Comparison of ENCODE assay signal across 8 mouse cellular contexts in the genomic region with DNA sequence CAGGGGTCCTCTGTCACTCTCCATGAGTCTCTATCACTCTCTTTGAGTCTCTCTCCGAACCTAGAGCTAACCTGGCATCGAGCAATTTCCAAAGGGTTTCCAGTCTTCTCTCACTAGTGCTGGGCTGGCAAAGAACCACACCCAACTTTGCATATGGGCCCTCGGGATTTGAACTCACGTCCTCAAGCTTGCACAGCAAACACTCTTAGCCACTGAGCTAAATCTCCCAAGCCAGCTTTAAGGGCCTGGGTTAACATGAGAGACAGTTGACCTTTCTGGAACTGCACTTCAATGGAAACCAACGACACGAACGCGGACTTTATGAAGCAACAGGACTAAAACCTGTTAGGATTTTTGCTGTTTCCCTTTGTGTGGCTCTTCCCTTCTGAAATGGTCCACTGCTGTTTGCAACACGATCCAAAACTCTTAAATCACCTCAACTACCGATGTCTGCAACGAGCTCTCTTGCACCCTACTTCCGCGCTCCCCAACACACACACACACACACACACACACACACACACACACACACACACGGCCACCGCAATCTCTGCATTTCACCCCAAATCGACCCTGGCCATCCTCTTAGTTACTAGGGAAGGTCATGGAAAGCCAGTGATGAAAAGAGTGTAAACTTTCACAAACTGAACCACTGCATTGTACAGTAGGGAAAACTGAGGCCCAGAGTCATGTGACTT. TPM values are rescaled to one million over a fixed set of nuclear protein-coding genes. Genes with fewer than 3 reads are reported as not detected.
A peak's percentile ranks its signal among the peaks of the same experiment; 100 is the strongest.
DNase-seq lines count a peak whose midpoint lies in the region; ATAC-seq and TF ChIP-seq lines count a peak whose summit lies in the region.

No protein-coding gene starts in this region.

- peaks cover 6% of the 10 kb centered on the region; the same call in 1 of the 2 replicates for H3K27me3 ChIP-seq in neural tube, embryonic 11.5 days (ENCODE audit: control insufficient read depth, insufficient read depth, low read length)
- peaks cover 9% of the 10 kb centered on the region; the same call in 1 of the 2 replicates for H3K27me3 ChIP-seq in forebrain, postnatal 0 days (ENCODE audit: insufficient read depth, low read length)
- no peaks in the 10 kb centered on the region for H3K27me3 ChIP-seq in limb, embryonic 15.5 days
- no peaks in the 10 kb centered on the region for H3K27me3 ChIP-seq in stomach, embryonic 14.5 days (ENCODE audit: control insufficient read depth, insufficient read depth, low read length)

- 85% methylated on average over 16 of the region's 16 CpGs for WGBS in neural tube, embryonic 11.5 days
- WGBS in forebrain, postnatal 0 days, result 86% methylated on average over 16 of the region's 16 CpGs
- WGBS in limb, embryonic 15.5 days, result 49% methylated on average over 16 of the region's 16 CpGs
- 69% methylated on average over 16 of the region's 16 CpGs for WGBS in stomach, embryonic 14.5 days

- H3K4me3 ChIP-seq in neural tube, embryonic 11.5 days (ENCODE audit: low read depth, low read length), result peak overlapping the region; percentile 73; the same call in 1 of the 2 replicates
- H3K4me3 ChIP-seq in forebrain, postnatal 0 days (ENCODE audit: low read depth, low read length), result peak overlapping the region; percentile 54; the same call in 1 of the 2 replicates
- H3K4me3 ChIP-seq in limb, embryonic 15.5 days, result peak overlapping the region; percentile 81
- peak overlapping the region; percentile 87 for H3K4me3 ChIP-seq in stomach, embryonic 14.5 days (ENCODE audit: low read depth, low read length)

- H3K9me3 ChIP-seq in neural tube, embryonic 11.5 days (ENCODE audit: control insufficient read depth, low read length), result no peaks in the 10 kb centered on the region
- no peaks in the 10 kb centered on the region for H3K9me3 ChIP-seq in forebrain, postnatal 0 days (ENCODE audit: low read length)
- H3K9me3 ChIP-seq in limb, embryonic 15.5 days, result no peaks in the 10 kb centered on the region
- H3K9me3 ChIP-seq in stomach, embryonic 14.5 days (ENCODE audit: control insufficient read depth, low read depth, low read length), result no peaks in the 10 kb centered on the region

- H3K36me3 ChIP-seq in neural tube, embryonic 11.5 days (ENCODE audit: control insufficient read depth, insufficient read depth, low read length), result no peaks in the 10 kb centered on the region
- no peaks in the 10 kb centered on the region for H3K36me3 ChIP-seq in forebrain, postnatal 0 days (ENCODE audit: insufficient read depth)
- no peaks in the 10 kb centered on the region for H3K36me3 ChIP-seq in limb, embryonic 15.5 days
- H3K36me3 ChIP-seq in stomach, embryonic 14.5 days (ENCODE audit: control insufficient read depth, insufficient read depth, low read length), result no peaks in the 10 kb centered on the region; the same call in 1 of the 2 replicates

- no peak overlapping the region for H3K9ac ChIP-seq in neural tube, embryonic 11.5 days (ENCODE audit: low read length)
- H3K9ac ChIP-seq in forebrain, postnatal 0 days, result no peak overlapping the region
- H3K9ac ChIP-seq in limb, embryonic 15.5 days, result peak overlapping the region; percentile 97
- H3K9ac ChIP-seq in stomach, embryonic 14.5 days (replicated peaks; ENCODE audit: low read depth, low read length), result peak overlapping the region; percentile 92; the same call in 1 of the 2 replicates

- no peak for ATAC-seq in neural tube, embryonic 11.5 days (ENCODE audit: insufficient read depth, low FRiP score, low TSS enrichment)
- ATAC-seq in forebrain, postnatal 0 days, result no peak
- no peak for ATAC-seq in limb, embryonic 15.5 days (ENCODE audit: insufficient number of reproducible peaks, low FRiP score, low TSS enrichment, low read depth)
- no peak for ATAC-seq in stomach, embryonic 14.5 days (ENCODE audit: insufficient number of reproducible peaks, insufficient read depth, low FRiP score, low read depth)

- no peak overlapping the region for H3K27ac ChIP-seq in neural tube, embryonic 11.5 days (ENCODE audit: low read depth, low read length)
- no peak overlapping the region for H3K27ac ChIP-seq in forebrain, postnatal 0 days (ENCODE audit: low read depth, low read length)
- peak overlapping the region; percentile 99 for H3K27ac ChIP-seq in limb, embryonic 15.5 days
- peak overlapping the region; percentile 97 for H3K27ac ChIP-seq in stomach, embryonic 14.5 days (ENCODE audit: low read length)

- no peak for TF ChIP-seq CTCF in forebrain, postnatal 0 days (IDR thresholded peaks at IDR 0.05; ENCODE audit: low read depth)

- peak overlapping the region; percentile 94 for H3K4me2 ChIP-seq in neural tube, embryonic 11.5 days (ENCODE audit: low read depth)
- H3K4me2 ChIP-seq in forebrain, postnatal 0 days (ENCODE audit: low read depth), result peak overlapping the region; percentile 98
- H3K4me2 ChIP-seq in limb, embryonic 15.5 days, result peak overlapping the region; percentile 65
- H3K4me2 ChIP-seq in stomach, embryonic 14.5 days (replicated peaks; ENCODE audit: low read depth, low read length), result peak overlapping the region; percentile 72

- H3K4me1 ChIP-seq in neural tube, embryonic 11.5 days (ENCODE audit: control insufficient read depth, insufficient read depth, low read length), result no peaks in the 10 kb centered on the region
- H3K4me1 ChIP-seq in forebrain, postnatal 0 days (ENCODE audit: insufficient read depth), result no peaks in the 10 kb centered on the region
- peaks cover 63% of the 10 kb centered on the region for H3K4me1 ChIP-seq in limb, embryonic 15.5 days
- H3K4me1 ChIP-seq in stomach, embryonic 14.5 days (ENCODE audit: control insufficient read depth, insufficient read depth, low read length), result peaks cover 15% of the 10 kb centered on the region; the same call in 1 of the 2 replicates

- DNase-seq in neural tube, embryonic 11.5 days (ENCODE audit: low spot score), result no peak
- DNase-seq in neural tube, embryonic 10.5 days (ENCODE audit: extremely low spot score, low spot score), result no peak
- DNase-seq in forebrain, postnatal 0 days, result no peak
- no peak for DNase-seq in frontal cortex, postnatal 36 days (ENCODE audit: low spot score in 2 of 2)
- no peak for DNase-seq in layer of hippocampus, postnatal 25 days (ENCODE audit: extremely low spot score in 1 of 2, low spot score in 1 of 2)
- DNase-seq in Muller cell, postnatal 12 days (ENCODE audit: inconsistent ontology term), result no peak

RNA-seq across cellular contexts. Expression of a gene that starts 1.5 kb away (rescaled TPM):
- polyA plus RNA-seq in neural tube, embryonic 11.5 days (2014; fragmentation: Nextera tagmentation; extraction: Ambion mirVana), result 12.6 and 13.2 TPM in 2 replicates
- total RNA-seq in forebrain, postnatal 0 days (2014; rRNA removed), result 13.9 and 20.8 TPM in 2 replicates
- 6.3 and 6.5 TPM in 2 replicates for polyA plus RNA-seq in forebrain, postnatal 0 days (2015; fragmentation: Nextera tagmentation; extraction: Ambion mirVana)
- 65.2 and 69.0 TPM in 2 replicates for polyA plus RNA-seq in limb, embryonic 15.5 days (2015; fragmentation: Nextera tagmentation; extraction: Ambion mirVana)
- 36.9 and 38.2 TPM in 2 replicates for polyA plus RNA-seq in stomach, embryonic 14.5 days (2014; fragmentation: Nextera tagmentation; extraction: Ambion mirVana)
- total RNA-seq in layer of hippocampus, postnatal 25 days (2021), result 10 to 100 TPM; 10.4 to 12.2 TPM

Comparison
In these comparisons a context has a peak if more than half of its experiments do, and no peak if none do; other contexts are left out.
1. H3K27ac ChIP-seq: peak in limb, embryonic 15.5 days (single experiment) and stomach, embryonic 14.5 days (single experiment); none in neural tube, embryonic 11.5 days (single experiment) and forebrain, postnatal 0 days (single experiment).
2. H3K9ac ChIP-seq: peak in limb, embryonic 15.5 days (single experiment) and stomach, embryonic 14.5 days (single experiment); none in neural tube, embryonic 11.5 days (single experiment) and forebrain, postnatal 0 days (single experiment).
3. Peak in every context shown above with its lines, with median percentiles within 50 percentile points of each other: H3K4me2 ChIP-seq and H3K4me3 ChIP-seq.